Mouse (Mus musculus) macrophage (primary cell): Measurements from ENCODE around the gene Erc2. TPM values are rescaled to one million over a fixed set of nuclear protein-coding genes. Genes with fewer than 3 reads are reported as not detected.

Source experiments
- H3K27ac ChIP-seq: fragments of 350-480 bp; formaldehyde crosslinking; 2 replicates; pipeline ENCODE4 v1.9.0; 2021
- H3K36me3 ChIP-seq: fragments of 350-480 bp; formaldehyde crosslinking; 2 replicates; pipeline ENCODE4 v1.9.0; 2021; ENCODE audit errors: inconsistent target
- H3K4me3 ChIP-seq: fragments of 350-480 bp; formaldehyde crosslinking; 2 replicates; pipeline ENCODE4 v1.9.0; 2021; ENCODE audit errors: inconsistent target
- H3K79me2 ChIP-seq: fragments of 350-480 bp; formaldehyde crosslinking; 2 replicates; pipeline ENCODE4 v1.9.0; 2021; ENCODE audit errors: inconsistent target
- WGBS: methylation state at CpG from one replicate; pipeline ENCODE4 v1.1.7; 2026; ENCODE audit warnings: inconsistent platforms; ENCODE audit not compliant: missing documents; 5-methylcytosine and 5-hydroxymethylcytosine counted together
- polyA plus RNA-seq: library from polyadenylated mRNA; stranded (reverse); fragments of 250-400 nt; gene quantifications from 3 replicates; pipeline ENCODE4 v1.2.4, GENCODE M21; 2018; ENCODE audit warnings: inconsistent platforms

The Erc2 gene
- polyA plus RNA-seq, 1 experiment from 2014 or later, result not detected

DNA sequence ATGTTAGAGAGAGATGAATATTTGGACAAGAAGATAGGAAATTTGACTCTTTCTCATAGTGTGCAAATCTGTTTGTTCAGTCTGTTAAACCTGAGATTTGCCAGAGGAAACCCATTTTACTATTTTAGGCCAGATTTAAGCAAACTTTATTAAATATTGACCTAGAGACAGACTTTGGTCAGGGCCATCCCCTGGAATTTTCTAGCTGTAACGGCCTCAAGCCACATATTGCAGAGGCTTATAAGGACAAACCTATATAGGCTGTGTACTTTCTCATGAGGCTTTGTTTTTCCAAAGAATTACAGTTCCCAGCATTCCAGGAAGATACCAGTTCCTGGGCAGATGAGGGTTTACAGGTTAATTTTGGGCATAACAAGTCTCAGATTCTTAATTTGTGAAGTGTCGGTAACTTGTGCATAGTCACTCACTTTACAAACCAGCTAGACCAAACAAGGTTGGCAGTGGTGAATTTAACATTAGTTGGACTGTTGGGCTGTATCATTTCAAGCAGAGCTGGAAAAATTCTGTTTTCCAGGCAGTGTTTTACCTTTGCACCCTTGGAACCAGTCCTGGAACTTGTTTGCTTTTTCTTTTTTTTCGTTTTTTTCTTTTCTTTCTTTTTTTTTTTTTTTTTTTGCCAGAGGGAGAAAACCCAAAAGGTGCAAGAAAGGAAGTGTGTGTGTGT lies 60.3 kb downstream of the Erc2 start:
- Histone ChIP-seq H3K4me3 (no peak overlapping the region), H3K27ac (no peak overlapping the region), H3K79me2 (no peaks in the 10 kb centered on the region), H3K36me3 (no peaks in the 10 kb centered on the region)
- WGBS, result 88% methylated on average over 2 of the region's 3 CpGs

- no peak overlapping the region for H3K4me3 ChIP-seq
- WGBS, result 95% methylated on average over 7 of the region's 7 CpGs
- no peaks in the 10 kb centered on the region for H3K36me3 ChIP-seq
- no peak overlapping the region for H3K27ac ChIP-seq
- no peaks in the 10 kb centered on the region for H3K79me2 ChIP-seq
Observed at GRCm38 (mm10) chr14:27695781-27696180, 73.6 kb downstream of the Erc2 start.

DNA sequence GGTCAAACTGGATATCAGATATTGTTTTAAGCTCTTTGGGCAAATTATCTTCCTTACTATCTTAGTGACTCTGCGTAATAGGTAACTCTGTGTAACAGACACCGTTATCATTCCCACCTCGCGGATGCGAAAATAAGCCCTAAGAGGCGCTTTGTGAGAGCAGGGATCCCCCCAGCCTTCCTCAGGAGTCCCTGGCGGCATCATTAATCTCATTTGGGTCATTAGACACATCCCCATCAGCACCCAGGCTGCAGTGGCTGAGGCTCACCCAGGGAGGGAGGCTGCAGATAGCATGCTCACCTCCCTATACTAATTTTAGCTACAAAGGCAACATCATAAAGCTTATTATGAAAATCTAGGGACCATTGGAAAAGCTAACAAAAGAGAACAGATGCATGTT lies 95.1 kb downstream of the Erc2 start:
- H3K36me3 ChIP-seq, result no peaks in the 10 kb centered on the region
- H3K4me3 ChIP-seq, result no peak overlapping the region
- no peaks in the 10 kb centered on the region for H3K79me2 ChIP-seq
- 95% methylated on average over 7 of the region's 7 CpGs for WGBS
- H3K27ac ChIP-seq, result no peak overlapping the region

- no peaks in the 10 kb centered on the region for H3K79me2 ChIP-seq
- H3K36me3 ChIP-seq, result no peaks in the 10 kb centered on the region
- H3K4me3 ChIP-seq, result no peak overlapping the region
- 75% methylated on average over 4 of the region's 4 CpGs for WGBS
- H3K27ac ChIP-seq, result no peak overlapping the region
Observed at GRCm38 (mm10) chr14:27719601-27720000, 97.4 kb downstream of the Erc2 start.

DNA sequence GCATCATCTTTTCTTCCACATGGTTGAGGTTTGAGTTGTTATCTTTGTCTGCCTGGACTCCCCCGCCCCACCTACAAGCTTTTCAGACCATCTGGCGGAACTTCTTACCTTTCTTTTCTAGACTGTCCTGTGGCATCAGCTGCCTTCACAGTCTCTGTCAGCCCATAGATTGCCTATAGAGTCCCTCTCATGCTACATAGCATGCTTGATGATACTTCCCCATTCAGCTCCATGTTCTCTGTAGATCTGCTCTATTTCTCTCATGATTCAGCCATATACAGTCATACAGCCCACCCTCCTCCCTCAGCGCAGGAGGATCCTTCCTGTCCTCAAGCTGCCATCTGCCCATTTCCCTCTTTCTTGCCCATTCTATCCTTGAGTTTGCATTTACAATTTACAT lies 98.7 kb downstream of the Erc2 start:
- H3K36me3 ChIP-seq, result no peaks in the 10 kb centered on the region
- H3K79me2 ChIP-seq, result no peaks in the 10 kb centered on the region
- no peak overlapping the region for H3K27ac ChIP-seq
- WGBS, result 92% methylated on average over 3 of the region's 3 CpGs
- no peak overlapping the region for H3K4me3 ChIP-seq

GRCm38 (mm10) chr14:27721759-27722158 lies 99.5 kb downstream of the Erc2 start:
- H3K4me3 ChIP-seq, result no peak overlapping the region
- H3K27ac ChIP-seq, result no peak overlapping the region
- WGBS, result 81% methylated on average over 3 of the region's 3 CpGs
- no peaks in the 10 kb centered on the region for H3K79me2 ChIP-seq
- H3K36me3 ChIP-seq, result no peaks in the 10 kb centered on the region

DNA sequence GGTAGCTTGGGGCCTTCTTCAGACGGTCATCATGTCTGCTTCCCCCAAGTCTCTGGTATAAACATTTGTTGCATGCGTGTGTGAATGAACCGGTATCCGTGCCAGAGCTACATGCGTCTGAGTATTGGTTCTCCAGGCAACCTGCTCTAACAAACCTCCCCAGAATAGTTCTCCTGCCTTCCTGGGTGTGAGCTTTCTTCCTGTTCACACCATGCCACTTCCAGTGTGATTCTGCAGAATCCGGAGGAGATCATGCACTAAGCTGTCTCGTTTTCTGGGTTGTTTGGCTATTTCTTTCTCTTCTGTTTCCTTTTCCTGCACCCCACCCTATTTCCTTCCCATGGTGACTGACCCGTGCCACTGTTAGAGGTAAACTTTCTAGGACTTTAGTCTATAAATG lies 105.3 kb downstream of the Erc2 start:
- Histone ChIP-seq H3K36me3 (no peaks in the 10 kb centered on the region), H3K27ac (no peak overlapping the region), H3K4me3 (no peak overlapping the region), H3K79me2 (no peaks in the 10 kb centered on the region)
- whole genome bisulfite sequencing, result 53% methylated on average over 8 of the region's 8 CpGs

- Histone ChIP-seq H3K79me2 (no peaks in the 10 kb centered on the region), H3K27ac (no peak overlapping the region), H3K36me3 (no peaks in the 10 kb centered on the region), H3K4me3 (no peak overlapping the region)
- WGBS, result 73% methylated on average over 4 of the region's 4 CpGs
Observed at GRCm38 (mm10) chr14:27731086-27731485, 108.9 kb downstream of the Erc2 start.

DNA sequence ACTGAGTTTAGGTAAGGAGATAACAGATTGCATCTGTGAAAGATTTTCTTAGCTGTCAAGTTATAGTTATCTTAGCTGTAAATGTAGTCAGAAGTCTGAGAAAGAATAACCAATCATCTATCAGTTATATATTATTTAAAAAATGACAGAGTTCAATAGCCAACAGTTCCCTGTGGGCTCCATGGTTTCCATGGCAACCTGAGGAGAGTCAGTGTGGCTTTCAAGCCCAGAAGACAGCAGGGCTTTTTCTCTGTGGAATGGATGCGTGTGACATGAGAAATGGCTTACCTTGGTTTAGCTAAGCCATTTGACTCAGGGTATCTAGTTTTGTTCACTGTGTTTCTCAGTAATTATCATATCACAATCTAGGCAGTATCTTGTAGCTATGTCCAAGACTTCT lies 117.2 kb downstream of the Erc2 start:
- 50% methylated on average over 1 of the region's 1 CpGs for WGBS
- H3K79me2 ChIP-seq, result no peaks in the 10 kb centered on the region
- no peak overlapping the region for H3K4me3 ChIP-seq
- H3K27ac ChIP-seq, result no peak overlapping the region
- no peaks in the 10 kb centered on the region for H3K36me3 ChIP-seq

DNA sequence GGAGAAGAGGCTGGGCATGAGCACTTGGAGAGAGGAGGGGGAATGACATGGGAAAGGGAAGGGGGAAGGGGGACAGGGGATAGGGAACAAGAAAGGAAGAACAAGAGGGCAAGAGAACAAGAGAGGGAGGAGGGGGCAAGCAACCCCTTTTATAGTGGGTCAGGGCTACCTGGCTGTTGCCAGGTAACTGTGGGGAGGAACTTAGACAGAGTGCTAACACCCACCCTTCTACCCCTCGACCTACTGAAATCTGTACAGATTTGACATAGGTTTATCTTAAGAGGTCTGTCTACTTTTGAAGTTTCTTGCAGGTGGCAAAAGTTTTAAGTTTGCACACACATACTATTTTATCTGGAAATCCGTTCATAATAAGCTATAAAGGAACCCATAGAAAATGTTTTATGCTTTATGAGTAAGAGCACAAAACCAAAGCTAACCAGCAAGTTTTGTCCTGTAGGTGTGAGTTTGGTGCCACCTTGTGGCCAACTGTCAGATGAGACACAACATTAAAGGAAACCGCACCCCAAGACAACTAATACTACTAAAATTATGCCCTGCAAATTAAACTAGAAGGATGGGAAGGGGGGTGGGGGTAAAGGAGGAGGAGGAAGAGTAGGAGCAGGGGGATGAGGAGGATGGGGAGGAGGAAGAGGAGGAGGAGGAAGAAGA lies 119.2 kb downstream of the Erc2 start:
- H3K36me3 ChIP-seq, result no peaks in the 10 kb centered on the region
- 36% methylated on average over 3 of the region's 3 CpGs for WGBS
- no peaks in the 10 kb centered on the region for H3K79me2 ChIP-seq
- no peak overlapping the region for H3K4me3 ChIP-seq
- no peak overlapping the region for H3K27ac ChIP-seq

DNA sequence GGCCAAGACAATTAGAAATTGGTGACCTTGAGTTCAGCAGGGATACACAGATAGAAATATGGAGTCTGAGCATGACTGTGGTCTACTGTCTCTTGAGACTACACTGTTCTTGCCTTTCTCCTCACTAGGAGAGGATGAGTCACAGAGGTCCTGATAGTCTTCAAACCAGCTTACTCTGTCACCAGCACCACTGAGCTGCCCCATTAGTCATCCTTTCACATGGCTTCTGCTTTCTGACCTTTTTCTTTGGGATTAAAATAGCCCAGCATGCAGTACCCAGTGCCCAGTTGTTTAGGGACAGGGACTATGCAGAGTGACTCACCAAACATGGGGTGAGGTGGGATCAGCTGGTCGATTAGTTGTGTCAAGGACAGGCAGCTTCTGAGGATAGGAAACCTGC lies 132.1 kb downstream of the Erc2 start:
- H3K4me3 ChIP-seq, result no peak overlapping the region
- no peaks in the 10 kb centered on the region for H3K36me3 ChIP-seq
- H3K27ac ChIP-seq, result no peak overlapping the region
- H3K79me2 ChIP-seq, result no peaks in the 10 kb centered on the region
- 75% methylated on average over 1 of the region's 1 CpGs for WGBS

- H3K79me2 ChIP-seq, result no peaks in the 10 kb centered on the region
- H3K4me3 ChIP-seq, result no peak overlapping the region
- no peak overlapping the region for H3K27ac ChIP-seq
- WGBS, result 77% methylated on average over 5 of the region's 5 CpGs
- no peaks in the 10 kb centered on the region for H3K36me3 ChIP-seq
Observed at GRCm38 (mm10) chr14:27756901-27757300, 134.7 kb downstream of the Erc2 start.

DNA sequence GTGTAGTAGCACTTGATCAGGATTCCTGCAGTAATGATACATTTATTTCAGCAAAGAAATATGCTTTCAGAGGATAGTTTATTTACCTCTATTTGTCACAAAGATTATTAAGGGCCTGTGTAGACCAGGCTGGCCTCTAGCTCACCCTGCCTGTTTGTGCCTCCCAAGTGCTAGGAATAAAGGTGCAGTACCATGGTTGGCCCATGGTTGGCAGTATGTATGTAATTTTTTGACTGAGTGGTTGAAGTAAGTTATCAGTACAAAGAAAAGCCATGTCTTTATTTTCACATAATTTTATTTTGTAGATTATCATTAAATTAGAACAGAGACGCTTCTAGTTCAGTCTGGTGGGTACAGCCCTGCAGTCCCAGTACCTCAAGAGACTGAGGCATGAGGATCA lies 136.0 kb downstream of the Erc2 start:
- Histone ChIP-seq H3K79me2 (no peaks in the 10 kb centered on the region), H3K36me3 (no peaks in the 10 kb centered on the region), H3K27ac (no peak overlapping the region), H3K4me3 (no peak overlapping the region)
- WGBS, result 92% methylated on average over 1 of the region's 1 CpGs

DNA sequence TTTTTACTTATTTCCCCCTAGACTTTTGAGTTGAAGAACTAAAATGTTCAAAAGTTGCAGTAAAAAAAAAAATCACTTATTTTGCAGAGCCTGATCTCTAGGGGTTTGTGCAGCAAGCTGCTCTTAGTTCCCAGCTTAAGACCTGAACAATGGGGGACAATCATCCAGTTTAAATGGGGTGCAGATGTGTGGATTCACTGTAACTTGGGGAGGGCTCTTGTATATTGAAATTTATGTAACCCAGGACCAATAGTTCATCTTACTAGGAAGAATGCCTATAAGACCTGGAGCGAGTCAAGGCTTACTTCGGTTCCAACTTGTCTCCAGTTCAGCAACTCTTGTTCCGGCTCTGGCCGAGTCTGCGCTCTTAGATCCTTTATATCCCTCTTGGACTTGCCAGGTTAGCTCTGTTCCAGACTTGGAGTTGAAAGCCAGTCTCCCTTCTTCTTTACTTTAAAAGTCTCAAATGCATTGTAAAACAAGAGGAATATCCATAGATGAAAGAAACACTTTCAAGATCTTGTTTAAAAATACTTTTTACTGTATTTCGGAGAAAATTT lies 136.9 kb downstream of the Erc2 start:
- WGBS, result 97% methylated on average over 6 of the region's 6 CpGs
- Histone ChIP-seq H3K36me3 (no peaks in the 10 kb centered on the region), H3K4me3 (no peak overlapping the region), H3K27ac (no peak overlapping the region), H3K79me2 (no peaks in the 10 kb centered on the region)

DNA sequence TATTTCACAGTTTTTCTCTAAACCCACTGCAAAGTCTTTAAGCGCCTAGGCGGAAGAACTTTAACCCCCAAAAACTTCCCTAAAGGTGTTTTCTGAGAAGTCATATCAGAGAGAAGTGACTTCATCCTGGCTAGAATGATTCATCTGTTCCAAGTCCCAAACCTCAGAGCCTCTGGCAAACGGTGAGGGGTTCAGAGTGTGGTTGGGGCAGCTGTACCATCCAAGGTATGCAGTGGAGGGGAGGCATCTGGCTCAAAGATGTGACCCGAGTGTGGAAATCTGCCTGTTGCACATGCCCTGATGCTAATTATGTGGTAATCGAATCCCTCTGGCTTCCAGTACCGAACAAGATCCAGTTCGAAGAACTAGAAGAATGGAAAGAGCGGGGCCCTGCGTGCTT lies 137.8 kb downstream of the Erc2 start:
- no peaks in the 10 kb centered on the region for H3K79me2 ChIP-seq
- no peak overlapping the region for H3K27ac ChIP-seq
- H3K4me3 ChIP-seq, result no peak overlapping the region
- 72% methylated on average over 9 of the region's 9 CpGs for WGBS
- H3K36me3 ChIP-seq, result no peaks in the 10 kb centered on the region
